Mouse (Mus musculus) midbrain, postnatal 0 days (tissue): ENCODE measurements around the gene Nrg3. TPM values are rescaled to one million over a fixed set of nuclear protein-coding genes. Genes with fewer than 3 reads are reported as not detected.

Experiments used
- ATAC-seq: fragments of 200-750 bp; cut with Nextera tagmentation; 2 replicates; pipeline ENCODE4 v1.8.0; 2017; ENCODE audit warnings: moderate number of reproducible peaks, mild to moderate bottlenecking, moderate TSS enrichment, moderate library complexity; ENCODE audit not compliant: low FRiP score
- DNase-seq: peaks from one replicate; pipeline ENCODE4 v3.0.0-alpha.2; 2015; ENCODE audit warnings: low spot score
- H3K27ac ChIP-seq: fragments of 300-500 bp; sonication (generic); 2 replicates; pipeline ENCODE4 v1.5.1; 2014; ENCODE audit warnings: low read depth, mild to moderate bottlenecking, low read length, mixed read lengths
- H3K27me3 ChIP-seq: fragments of 300-500 bp; sonication (generic); 2 replicates; pipeline ENCODE4 v1.6.1; 2014; ENCODE audit warnings: low read length, control low read depth, mixed read lengths; ENCODE audit not compliant: insufficient read depth
- H3K36me3 ChIP-seq: fragments of 300-500 bp; sonication (generic); 2 replicates; pipeline ENCODE4 v1.6.1; 2014; ENCODE audit warnings: low read length, control low read depth, mixed read lengths; ENCODE audit not compliant: insufficient read depth
- H3K4me1 ChIP-seq: fragments of 300-500 bp; sonication (generic); 2 replicates; pipeline ENCODE4 v1.6.1; 2014; ENCODE audit warnings: mild to moderate bottlenecking, control low read depth, antibody characterized with exemption, low read length, mixed read lengths; ENCODE audit not compliant: insufficient read depth
- H3K4me2 ChIP-seq: fragments of 300-500 bp; sonication (generic); 2 replicates; pipeline ENCODE4 v1.6.1; 2014; ENCODE audit warnings: low read depth, mild to moderate bottlenecking, low read length, mixed read lengths; ENCODE audit not compliant: poor library complexity, severe bottlenecking
- H3K4me3 ChIP-seq: fragments of 300-500 bp; sonication (generic); 2 replicates; pipeline ENCODE4 v1.5.1; 2014; ENCODE audit warnings: low read depth, mild to moderate bottlenecking, low read length, moderate library complexity
- H3K9ac ChIP-seq: fragments of 300-500 bp; sonication (generic); replicated peaks from 2 replicates; pipeline ENCODE4 v1.6.1; 2014; ENCODE audit warnings: mild to moderate bottlenecking, low read length, moderate library complexity, mixed read lengths; ENCODE audit not compliant: poor library complexity, severe bottlenecking
- H3K9me3 ChIP-seq: fragments of 300-500 bp; sonication (generic); 2 replicates; pipeline ENCODE4 v1.6.1; 2016; ENCODE audit warnings: low read length, control low read depth
- CTCF ChIP-seq: IDR thresholded peaks from 2 replicates; pipeline ENCODE4 v1.5.1; 2016; ENCODE audit warnings: antibody characterized with exemption, mild to moderate bottlenecking
- WGBS: fragments of 180-500 bp; shearing (Covaris S2); extraction: QIAGEN DNeasy Blood & Tissue Kit; methylation state at CpG from one replicate; pipeline ENCODE4 v1.1.7; 2014; 5-methylcytosine and 5-hydroxymethylcytosine counted together
- polyA plus RNA-seq: library from polyadenylated mRNA; unstranded; fragments of >200 nt; fragmentation: Nextera tagmentation; extraction: Ambion mirVana; gene quantifications from 2 replicates; pipeline ENCODE4 v1.2.1, GENCODE M21; 2015
- total RNA-seq: library from RNA; depleted of rRNA; stranded (reverse); fragments of >200 nt; gene quantifications from 2 replicates; pipeline ENCODE4 v1.2.3, GENCODE M21; 2014

Gene Nrg3
- total and polyA plus RNA-seq, 2 experiments from 2014 or later, result 11.0 to 41.8 TPM

- no peaks in the 10 kb centered on the region for H3K27me3 ChIP-seq
- H3K36me3 ChIP-seq, result no peaks in the 10 kb centered on the region
- H3K4me3 ChIP-seq, result no peak overlapping the region
- no peak for TF ChIP-seq CTCF
- no peak for DNase-seq
- no peak overlapping the region for H3K4me2 ChIP-seq
- no peaks in the 10 kb centered on the region for H3K4me1 ChIP-seq
- no peak for ATAC-seq
- H3K9me3 ChIP-seq, result no peaks in the 10 kb centered on the region
- WGBS, result 79% methylated on average over 1 of the region's 1 CpGs
- no peak overlapping the region for H3K27ac ChIP-seq
- H3K9ac ChIP-seq, result no peak overlapping the region
Measured at GRCm38 (mm10) chr14:39261016-39261415, 211.9 kb downstream of the Nrg3 start.

DNA sequence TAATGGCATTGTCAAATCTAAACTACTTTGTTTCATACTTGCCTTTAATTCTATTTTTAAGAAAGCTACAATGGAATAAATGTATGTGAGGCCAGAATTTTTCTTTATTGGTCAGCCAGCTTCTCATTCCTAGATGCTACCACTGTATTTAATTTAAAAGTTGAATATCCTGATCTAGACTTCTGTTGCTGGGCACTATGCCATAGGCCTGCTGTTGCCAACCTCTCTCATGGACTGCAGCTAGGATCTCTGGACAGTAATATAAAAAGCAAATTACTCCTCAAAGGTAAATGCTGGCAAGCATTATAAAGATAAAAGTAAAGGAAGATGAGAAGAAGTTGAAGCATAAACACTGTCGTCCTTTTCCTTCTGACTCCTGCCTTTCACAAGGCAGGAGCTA lies 217.5 kb downstream of the Nrg3 start:
- no peak overlapping the region for H3K4me3 ChIP-seq
- TF ChIP-seq CTCF, result no peak
- H3K36me3 ChIP-seq, result no peaks in the 10 kb centered on the region
- no peak for ATAC-seq
- H3K27ac ChIP-seq, result no peak overlapping the region
- no peak overlapping the region for H3K9ac ChIP-seq
- H3K27me3 ChIP-seq, result no peaks in the 10 kb centered on the region
- H3K4me1 ChIP-seq, result no peaks in the 10 kb centered on the region
- H3K4me2 ChIP-seq, result no peak overlapping the region
- DNase-seq, result no peak
- no peaks in the 10 kb centered on the region for H3K9me3 ChIP-seq
- 34% methylated on average over 1 of the region's 1 CpGs for WGBS

GRCm38 (mm10) chr14:39240267-39240666 lies 232.6 kb downstream of the Nrg3 start:
- whole genome bisulfite sequencing, result 67% methylated on average over 2 of the region's 2 CpGs
- DNase-seq (no peak), ATAC-seq (no peak)
- no peak overlapping the region for H3K9ac ChIP-seq
- H3K36me3 ChIP-seq, result no peaks in the 10 kb centered on the region
- TF ChIP-seq CTCF, result no peak
- H3K27me3 ChIP-seq, result no peaks in the 10 kb centered on the region
- no peaks in the 10 kb centered on the region for H3K4me1 ChIP-seq
- no peak overlapping the region for H3K4me3 ChIP-seq
- no peak overlapping the region for H3K4me2 ChIP-seq
- no peaks in the 10 kb centered on the region for H3K9me3 ChIP-seq
- no peak overlapping the region for H3K27ac ChIP-seq

- H3K9me3 ChIP-seq, result no peaks in the 10 kb centered on the region
- no peak overlapping the region for H3K4me3 ChIP-seq
- no peaks in the 10 kb centered on the region for H3K36me3 ChIP-seq
- no peak overlapping the region for H3K4me2 ChIP-seq
- H3K27me3 ChIP-seq, result no peaks in the 10 kb centered on the region
- no peak overlapping the region for H3K9ac ChIP-seq
- 32% methylated on average over 1 of the region's 1 CpGs for WGBS
- ATAC-seq (no peak), DNase-seq (no peak)
- H3K4me1 ChIP-seq, result no peaks in the 10 kb centered on the region
- TF ChIP-seq CTCF, result no peak
- no peak overlapping the region for H3K27ac ChIP-seq
Measured at GRCm38 (mm10) chr14:39211472-39211871, 261.4 kb downstream of the Nrg3 start.

GRCm38 (mm10) chr14:39191946-39192345 lies 280.9 kb downstream of the Nrg3 start:
- Histone ChIP-seq H3K9me3 (no peaks in the 10 kb centered on the region), H3K9ac (no peak overlapping the region), H3K27me3 (no peaks in the 10 kb centered on the region), H3K36me3 (no peaks in the 10 kb centered on the region), H3K4me1 (no peaks in the 10 kb centered on the region), H3K4me2 (no peak overlapping the region), H3K4me3 (no peak overlapping the region), H3K27ac (no peak overlapping the region)
- no peak for TF ChIP-seq CTCF
- DNase-seq, result no peak
- WGBS, result 86% methylated on average over 5 of the region's 5 CpGs
- ATAC-seq, result no peak

- no peak for DNase-seq
- WGBS, result 72% methylated on average over 2 of the region's 2 CpGs
- Histone ChIP-seq H3K9ac (no peak overlapping the region), H3K4me2 (no peak overlapping the region), H3K27me3 (no peaks in the 10 kb centered on the region), H3K27ac (peak overlapping the region; percentile 28; the same call in 1 of the 2 replicates), H3K4me1 (no peaks in the 10 kb centered on the region), H3K9me3 (no peaks in the 10 kb centered on the region), H3K36me3 (no peaks in the 10 kb centered on the region), H3K4me3 (no peak overlapping the region)
- no peak for TF ChIP-seq CTCF
- no peak for ATAC-seq
Measured at GRCm38 (mm10) chr14:39173709-39174108, 299.2 kb downstream of the Nrg3 start.

- Histone ChIP-seq H3K4me1 (no peaks in the 10 kb centered on the region), H3K4me3 (no peak overlapping the region), H3K9ac (no peak overlapping the region), H3K27ac (no peak overlapping the region), H3K9me3 (no peaks in the 10 kb centered on the region), H3K27me3 (no peaks in the 10 kb centered on the region), H3K36me3 (no peaks in the 10 kb centered on the region), H3K4me2 (no peak overlapping the region)
- TF ChIP-seq CTCF, result no peak
- no peak for DNase-seq
- no peak for ATAC-seq
- WGBS, result 88% methylated on average over 3 of the region's 3 CpGs
Measured at GRCm38 (mm10) chr14:39160140-39160539, 312.7 kb downstream of the Nrg3 start.
